Mouse (Mus musculus) liver, embryonic 12.5 days (tissue): ENCODE results near the gene Cela3a. TPM values are rescaled to one million over a fixed set of nuclear protein-coding genes. Genes with fewer than 3 reads are reported as not detected.
"Not testable (repeated sequence)": the region's sequence is repeated elsewhere in the genome, so short reads cannot be mapped to it uniquely, and the experiment has no call there.

ENCODE experiments used
- ATAC-seq: fragments of 200-750 bp; cut with Nextera tagmentation; 2 replicates; pipeline ENCODE4 v1.8.0; 2017; ENCODE audit warnings: moderate number of reproducible peaks, mild to moderate bottlenecking, moderate library complexity
- H3K27ac ChIP-seq: fragments of 300-500 bp; sonication (generic); 2 replicates; pipeline ENCODE4 v1.5.1; 2016; ENCODE audit warnings: mild to moderate bottlenecking
- H3K27me3 ChIP-seq: fragments of 300-500 bp; sonication (generic); replicated peaks from 2 replicates; pipeline ENCODE4 v1.6.1; 2016; ENCODE audit warnings: mild to moderate bottlenecking, moderate library complexity
- H3K36me3 ChIP-seq: fragments of 300-500 bp; sonication (generic); 2 replicates; pipeline ENCODE4 v1.6.1; 2016; ENCODE audit warnings: mild to moderate bottlenecking, moderate library complexity
- H3K4me1 ChIP-seq: fragments of 300-500 bp; sonication (generic); 2 replicates; pipeline ENCODE4 v1.6.1; 2016
- H3K4me2 ChIP-seq: fragments of 300-500 bp; sonication (generic); 2 replicates; pipeline ENCODE4 v1.6.1; 2016; ENCODE audit warnings: mild to moderate bottlenecking, moderate library complexity
- H3K4me3 ChIP-seq: fragments of 300-500 bp; sonication (generic); 2 replicates; pipeline ENCODE4 v1.5.1; 2016; ENCODE audit warnings: mild to moderate bottlenecking, moderate library complexity
- H3K9ac ChIP-seq: fragments of 300-500 bp; sonication (generic); 2 replicates; pipeline ENCODE4 v1.6.1; 2016; ENCODE audit warnings: mild to moderate bottlenecking, moderate library complexity
- H3K9me3 ChIP-seq: fragments of 300-500 bp; sonication (generic); replicated peaks from 2 replicates; pipeline ENCODE4 v1.6.1; 2016; ENCODE audit warnings: mild to moderate bottlenecking, moderate library complexity
- WGBS: fragments of 180-500 bp; shearing (Covaris S2); methylation state at CpG from one replicate; pipeline ENCODE4 v1.1.7; 2016; ENCODE audit not compliant: insufficient replicate concordance; 5-methylcytosine and 5-hydroxymethylcytosine counted together
- polyA plus RNA-seq: library from polyadenylated mRNA; unstranded; fragments of >200 nt; fragmentation: Nextera tagmentation; extraction: Ambion mirVana; gene quantifications from 2 replicates; pipeline ENCODE4 v1.2.1, GENCODE M21; 2016

The Cela3a gene
- polyA plus RNA-seq, 1 experiment from 2014 or later, result not detected

GRCm38 (mm10) chr4:137447363-137448196 lies 38.0 kb upstream of the Cela3a start:
- Histone ChIP-seq H3K27me3 (no peaks in the 10 kb centered on the region), H3K9ac (no peak overlapping the region), H3K4me3 (no peak overlapping the region), H3K27ac (peak overlapping the region; percentile 70), H3K9me3 (no peaks in the 10 kb centered on the region), H3K4me2 (peak overlapping the region; percentile 51), H3K36me3 (no peaks in the 10 kb centered on the region), H3K4me1 (peaks cover 50% of the 10 kb centered on the region)
- peak; percentile 87 for ATAC-seq
- WGBS, result 38% methylated on average over 7 of the region's 7 CpGs

GRCm38 (mm10) chr4:137445881-137446280 lies 36.3 kb upstream of the Cela3a start:
- WGBS, result 84% methylated on average over 4 of the region's 4 CpGs
- no peak for ATAC-seq
- no peaks in the 10 kb centered on the region for H3K9me3 ChIP-seq

GRCm38 (mm10) chr4:137443625-137444024 lies 34.0 kb upstream of the Cela3a start:
- no peaks in the 10 kb centered on the region for H3K27me3 ChIP-seq
- no peaks in the 10 kb centered on the region for H3K36me3 ChIP-seq
- no peak overlapping the region for H3K4me3 ChIP-seq
- no peaks in the 10 kb centered on the region for H3K9me3 ChIP-seq
- peak overlapping the region; percentile 27; the same call in 1 of the 2 replicates for H3K4me2 ChIP-seq
- H3K4me1 ChIP-seq, result peaks cover 41% of the 10 kb centered on the region
- WGBS, result 30% methylated on average over 5 of the region's 5 CpGs
- no peak for ATAC-seq
- H3K27ac ChIP-seq, result no peak overlapping the region
- H3K9ac ChIP-seq, result no peak overlapping the region

More at GRCm38 (mm10) chr4:137445881-137446280, 36.3 kb upstream of the Cela3a start:
- Histone ChIP-seq H3K27me3 (no peaks in the 10 kb centered on the region), H3K9ac (no peak overlapping the region), H3K4me1 (peaks cover 50% of the 10 kb centered on the region), H3K27ac (no peak overlapping the region), H3K4me2 (no peak overlapping the region), H3K36me3 (no peaks in the 10 kb centered on the region), H3K4me3 (no peak overlapping the region)

GRCm38 (mm10) chr4:137441332-137441731 lies 31.7 kb upstream of the Cela3a start:
- no peak overlapping the region for H3K9ac ChIP-seq
- H3K27me3 ChIP-seq, result no peaks in the 10 kb centered on the region
- no peak overlapping the region for H3K27ac ChIP-seq
- H3K4me1 ChIP-seq, result peaks cover 33% of the 10 kb centered on the region
- H3K4me3 ChIP-seq, result no peak overlapping the region
- H3K9me3 ChIP-seq, result no peaks in the 10 kb centered on the region
- no peak overlapping the region for H3K4me2 ChIP-seq
- 74% methylated on average over 4 of the region's 4 CpGs for WGBS
- no peak for ATAC-seq
- no peaks in the 10 kb centered on the region for H3K36me3 ChIP-seq

- H3K9me3 ChIP-seq, result no peaks in the 10 kb centered on the region
- 41% methylated on average over 8 of the region's 8 CpGs for WGBS
- peak overlapping the region; percentile 35; the same call in 1 of the 2 replicates for H3K9ac ChIP-seq
- no peaks in the 10 kb centered on the region for H3K27me3 ChIP-seq
- peaks cover 28% of the 10 kb centered on the region for H3K4me1 ChIP-seq
- peak overlapping the region; percentile 47 for H3K4me2 ChIP-seq
- ATAC-seq, result peak; percentile 98
- no peaks in the 10 kb centered on the region for H3K36me3 ChIP-seq
- H3K27ac ChIP-seq, result peak overlapping the region; percentile 71
- no peak overlapping the region for H3K4me3 ChIP-seq
Measured at GRCm38 (mm10) chr4:137438842-137439241, 29.3 kb upstream of the Cela3a start.

GRCm38 (mm10) chr4:137436979-137437669 lies 27.5 kb upstream of the Cela3a start:
- H3K36me3 ChIP-seq, result no peaks in the 10 kb centered on the region
- H3K27ac ChIP-seq, result no peak overlapping the region
- H3K4me3 ChIP-seq, result no peak overlapping the region
- no peak overlapping the region for H3K9ac ChIP-seq
- 82% methylated on average over 8 of the region's 8 CpGs for WGBS
- no peaks in the 10 kb centered on the region for H3K27me3 ChIP-seq
- H3K9me3 ChIP-seq, result no peaks in the 10 kb centered on the region
- no peak overlapping the region for H3K4me2 ChIP-seq
- peaks cover 26% of the 10 kb centered on the region for H3K4me1 ChIP-seq
- ATAC-seq, result no peak

GRCm38 (mm10) chr4:137432700-137433550 lies 23.3 kb upstream of the Cela3a start:
- not testable (repeated sequence) for H3K4me2 ChIP-seq, H3K36me3 ChIP-seq, H3K4me3 ChIP-seq, H3K27ac ChIP-seq, H3K9me3 ChIP-seq, H3K9ac ChIP-seq, H3K27me3 ChIP-seq
- H3K4me1 ChIP-seq, result peaks cover 14% of the 10 kb centered on the region
- WGBS, result 61% methylated on average over 10 of the region's 10 CpGs
- ATAC-seq, result peak; percentile 39; the same call in 1 of the 2 replicates

- Histone ChIP-seq H3K27me3 (no peaks in the 10 kb centered on the region), H3K9ac (no peak within 1 kb of the TSS), H3K27ac (no peak within 1 kb of the TSS), H3K36me3 (no peaks in the 10 kb centered on the region), H3K4me3 (no peak within 1 kb of the TSS), H3K4me1 (peaks cover 9% of the 10 kb centered on the region; the same call in 1 of the 2 replicates), H3K4me2 (no peak within 1 kb of the TSS), H3K9me3 (no peaks in the 10 kb centered on the region)
- peak; percentile 54 for ATAC-seq
- WGBS, result 28% methylated on average over 4 of the region's 4 CpGs
Measured at GRCm38 (mm10) chr4:137430502-137430901, 20.9 kb upstream of the Cela3a start, which contains the start of gene Cela3b. Gene Cela3b, minus strand, starts transcription at chr4:137430540.

GRCm38 (mm10) chr4:137417712-137418564 lies 8.3 kb upstream of the Cela3a start:
- ATAC-seq, result no peak
- H3K27me3 ChIP-seq, result peaks cover under 1% of the 10 kb centered on the region; the same call in 1 of the 2 replicates
- WGBS, result 36% methylated on average over 11 of the region's 11 CpGs
- no peak overlapping the region for H3K4me2 ChIP-seq
- peaks cover 8% of the 10 kb centered on the region; the same call in 1 of the 2 replicates for H3K4me1 ChIP-seq
- no peak overlapping the region for H3K9ac ChIP-seq
- H3K27ac ChIP-seq, result no peak overlapping the region
- no peaks in the 10 kb centered on the region for H3K9me3 ChIP-seq
- H3K36me3 ChIP-seq, result no peaks in the 10 kb centered on the region
- no peak overlapping the region for H3K4me3 ChIP-seq

GRCm38 (mm10) chr4:137414936-137415335 lies 5.3 kb upstream of the Cela3a start:
- no peaks in the 10 kb centered on the region for H3K9me3 ChIP-seq
- 60% methylated on average over 1 of the region's 1 CpGs for WGBS
- no peaks in the 10 kb centered on the region for H3K36me3 ChIP-seq
- H3K4me1 ChIP-seq, result peaks cover 8% of the 10 kb centered on the region; the same call in 1 of the 2 replicates
- no peak for ATAC-seq
- H3K27ac ChIP-seq, result no peak overlapping the region
- no peak overlapping the region for H3K4me3 ChIP-seq
- no peak overlapping the region for H3K9ac ChIP-seq
- H3K27me3 ChIP-seq, result no peaks in the 10 kb centered on the region; the same call in 1 of the 2 replicates
- no peak overlapping the region for H3K4me2 ChIP-seq
